Mouse (Mus musculus) midbrain, embryonic 16.5 days (tissue): Measurements from ENCODE around the gene Lcn3. TPM values are rescaled to one million over a fixed set of nuclear protein-coding genes. Genes with fewer than 3 reads are reported as not detected.

Experiments
- ATAC-seq: fragments of 200-750 bp; cut with Nextera tagmentation; 2 replicates; pipeline ENCODE4 v1.8.0; 2017; ENCODE audit warnings: moderate TSS enrichment
- H3K27ac ChIP-seq: fragments of 300-500 bp; sonication (generic); 2 replicates; pipeline ENCODE4 v1.5.1; 2014; ENCODE audit warnings: mild to moderate bottlenecking, low read length, mixed read lengths
- H3K27me3 ChIP-seq: fragments of 300-500 bp; sonication (generic); 2 replicates; pipeline ENCODE4 v1.6.1; 2014; ENCODE audit warnings: low read depth, low read length, mixed read lengths; ENCODE audit not compliant: control insufficient read depth, insufficient read depth
- H3K36me3 ChIP-seq: fragments of 300-500 bp; sonication (generic); 2 replicates; pipeline ENCODE4 v1.6.1; 2014; ENCODE audit warnings: mild to moderate bottlenecking, low read length, moderate library complexity, mixed read lengths; ENCODE audit not compliant: control insufficient read depth, insufficient read depth
- H3K4me1 ChIP-seq: fragments of 300-500 bp; sonication (generic); 2 replicates; pipeline ENCODE4 v1.6.1; 2014; ENCODE audit warnings: mild to moderate bottlenecking, low read length, mixed read lengths; ENCODE audit not compliant: control insufficient read depth, insufficient read depth
- H3K4me2 ChIP-seq: fragments of 300-500 bp; sonication (generic); 2 replicates; pipeline ENCODE4 v1.6.1; 2014; ENCODE audit warnings: mild to moderate bottlenecking, low read length, mixed read lengths
- H3K4me3 ChIP-seq: fragments of 300-500 bp; sonication (generic); 2 replicates; pipeline ENCODE4 v1.5.1; 2014; ENCODE audit warnings: low read depth, mild to moderate bottlenecking, low read length, moderate library complexity, mixed read lengths
- H3K9ac ChIP-seq: fragments of 300-500 bp; sonication (generic); 2 replicates; pipeline ENCODE4 v1.6.1; 2014; ENCODE audit warnings: low read depth, low read length, mixed read lengths
- H3K9me3 ChIP-seq: fragments of 300-500 bp; sonication (generic); replicated peaks from 2 replicates; pipeline ENCODE4 v1.6.1; 2014; ENCODE audit warnings: mild to moderate bottlenecking, low read length, mixed read lengths; ENCODE audit not compliant: control insufficient read depth, poor library complexity, severe bottlenecking
- WGBS: fragments of 180-500 bp; shearing (Covaris S2); extraction: QIAGEN DNeasy Blood & Tissue Kit; methylation state at CpG from one replicate; pipeline ENCODE4 v1.1.7; 2014; 5-methylcytosine and 5-hydroxymethylcytosine counted together
- polyA plus RNA-seq: library from polyadenylated mRNA; unstranded; fragments of >200 nt; fragmentation: Nextera tagmentation; extraction: Ambion mirVana; gene quantifications from 2 replicates; pipeline ENCODE4 v1.2.1, GENCODE M21; 2015

Gene Lcn3
- polyA plus RNA-seq, 1 experiment from 2014 or later = not detected

- H3K27me3 ChIP-seq = no peaks in the 10 kb centered on the region
- ATAC-seq = no peak
- 93% methylated on average over 2 of the region's 2 CpGs for WGBS
- H3K27ac ChIP-seq = no peak overlapping the region
- H3K9ac ChIP-seq = no peak overlapping the region
- H3K4me2 ChIP-seq = no peak overlapping the region
- H3K9me3 ChIP-seq = no peaks in the 10 kb centered on the region
- H3K4me3 ChIP-seq = no peak overlapping the region
- H3K36me3 ChIP-seq = no peaks in the 10 kb centered on the region
- H3K4me1 ChIP-seq = no peaks in the 10 kb centered on the region
These were observed 9.3 kb downstream of the Lcn3 start for GRCm38 (mm10) chr2:25774640-25775039.

- no peak overlapping the region for H3K4me3 ChIP-seq
- H3K9ac ChIP-seq = no peak overlapping the region
- H3K27ac ChIP-seq = no peak overlapping the region
- H3K36me3 ChIP-seq = no peaks in the 10 kb centered on the region
- ATAC-seq = no peak
- no peaks in the 10 kb centered on the region for H3K9me3 ChIP-seq
- 48% methylated on average over 3 of the region's 3 CpGs for WGBS
- H3K4me2 ChIP-seq = no peak overlapping the region
- no peaks in the 10 kb centered on the region for H3K27me3 ChIP-seq
- no peaks in the 10 kb centered on the region for H3K4me1 ChIP-seq
These were observed 10.6 kb downstream of the Lcn3 start for GRCm38 (mm10) chr2:25775991-25776390.

GRCm38 (mm10) chr2:25776717-25777116, 11.3 kb downstream of the Lcn3 start, which contains the start of gene Lcn11:
Gene Lcn11 (plus strand): TSS chr2:25777017.
- Histone ChIP-seq H3K4me2 (no peak within 1 kb of the TSS), H3K27me3 (no peaks in the 10 kb centered on the region), H3K27ac (no peak within 1 kb of the TSS), H3K4me3 (no peak within 1 kb of the TSS), H3K36me3 (no peaks in the 10 kb centered on the region), H3K4me1 (no peaks in the 10 kb centered on the region), H3K9ac (no peak within 1 kb of the TSS), H3K9me3 (no peaks in the 10 kb centered on the region)
- ATAC-seq = no peak
- WGBS = 88% methylated on average over 1 of the region's 1 CpGs

- Histone ChIP-seq H3K4me3 (no peak overlapping the region), H3K9me3 (no peaks in the 10 kb centered on the region), H3K36me3 (no peaks in the 10 kb centered on the region), H3K27me3 (no peaks in the 10 kb centered on the region), H3K9ac (no peak overlapping the region), H3K4me1 (no peaks in the 10 kb centered on the region), H3K27ac (no peak overlapping the region), H3K4me2 (no peak overlapping the region)
- 86% methylated on average over 9 of the region's 9 CpGs for WGBS
- ATAC-seq = no peak
These were observed 13.7 kb downstream of the Lcn3 start for GRCm38 (mm10) chr2:25779076-25779475.

- ATAC-seq = no peak
- Histone ChIP-seq H3K27ac (no peak overlapping the region), H3K4me1 (no peaks in the 10 kb centered on the region), H3K36me3 (no peaks in the 10 kb centered on the region), H3K4me3 (no peak overlapping the region), H3K27me3 (no peaks in the 10 kb centered on the region), H3K4me2 (no peak overlapping the region), H3K9ac (no peak overlapping the region), H3K9me3 (no peaks in the 10 kb centered on the region)
- 69% methylated on average over 4 of the region's 4 CpGs for WGBS
These were observed 15.6 kb downstream of the Lcn3 start for GRCm38 (mm10) chr2:25780921-25781320.

GRCm38 (mm10) chr2:25781957-25782356, 16.6 kb downstream of the Lcn3 start, which contains the start of gene Gm13539:
Gene Gm13539 (plus strand): TSS chr2:25782257.
- H3K9ac ChIP-seq = no peak within 1 kb of the TSS
- H3K36me3 ChIP-seq = no peaks in the 10 kb centered on the region
- 78% methylated on average over 3 of the region's 3 CpGs for WGBS
- H3K4me2 ChIP-seq = no peak within 1 kb of the TSS
- no peak for ATAC-seq
- no peak within 1 kb of the TSS for H3K4me3 ChIP-seq
- no peaks in the 10 kb centered on the region for H3K9me3 ChIP-seq
- H3K4me1 ChIP-seq = no peaks in the 10 kb centered on the region
- H3K27me3 ChIP-seq = no peaks in the 10 kb centered on the region
- H3K27ac ChIP-seq = no peak within 1 kb of the TSS

GRCm38 (mm10) chr2:25785573-25786322, 20.4 kb downstream of the Lcn3 start:
- Histone ChIP-seq H3K36me3 (no peaks in the 10 kb centered on the region), H3K4me3 (no peak overlapping the region), H3K4me1 (no peaks in the 10 kb centered on the region), H3K9ac (no peak overlapping the region), H3K27ac (no peak overlapping the region), H3K4me2 (no peak overlapping the region), H3K9me3 (no peaks in the 10 kb centered on the region), H3K27me3 (no peaks in the 10 kb centered on the region)
- 67% methylated on average over 5 of the region's 5 CpGs for WGBS
- no peak for ATAC-seq

GRCm38 (mm10) chr2:25789092-25789491, 23.7 kb downstream of the Lcn3 start:
- no peaks in the 10 kb centered on the region for H3K4me1 ChIP-seq
- H3K27me3 ChIP-seq = no peaks in the 10 kb centered on the region
- H3K4me3 ChIP-seq = no peak overlapping the region
- no peak overlapping the region for H3K9ac ChIP-seq
- H3K36me3 ChIP-seq = no peaks in the 10 kb centered on the region
- no peak for ATAC-seq
- WGBS = 93% methylated on average over 3 of the region's 3 CpGs
- no peak overlapping the region for H3K4me2 ChIP-seq
- no peaks in the 10 kb centered on the region for H3K9me3 ChIP-seq
- no peak overlapping the region for H3K27ac ChIP-seq

GRCm38 (mm10) chr2:25797635-25798034, 32.3 kb downstream of the Lcn3 start:
- no peak overlapping the region for H3K9ac ChIP-seq
- no peaks in the 10 kb centered on the region for H3K27me3 ChIP-seq
- H3K4me3 ChIP-seq = no peak overlapping the region
- ATAC-seq = no peak
- H3K4me2 ChIP-seq = no peak overlapping the region
- no peak overlapping the region for H3K27ac ChIP-seq
- H3K36me3 ChIP-seq = no peaks in the 10 kb centered on the region
- no peaks in the 10 kb centered on the region for H3K9me3 ChIP-seq
- H3K4me1 ChIP-seq = no peaks in the 10 kb centered on the region; the same call in none of the 2 replicates
- 51% methylated on average over 2 of the region's 2 CpGs for WGBS
